Mouse (Mus musculus): ENCODE results near the gene Gm13279. TPM values are rescaled to one million over a fixed set of nuclear protein-coding genes. Genes with fewer than 3 reads are reported as not detected.
"Not testable (repeated sequence)": the region's sequence is repeated elsewhere in the genome, so short reads cannot be mapped to it uniquely, and the experiment has no call there.

Gm13279 gene
- total RNA-seq, 2 experiments from 2014 or later: not detected

DNA sequence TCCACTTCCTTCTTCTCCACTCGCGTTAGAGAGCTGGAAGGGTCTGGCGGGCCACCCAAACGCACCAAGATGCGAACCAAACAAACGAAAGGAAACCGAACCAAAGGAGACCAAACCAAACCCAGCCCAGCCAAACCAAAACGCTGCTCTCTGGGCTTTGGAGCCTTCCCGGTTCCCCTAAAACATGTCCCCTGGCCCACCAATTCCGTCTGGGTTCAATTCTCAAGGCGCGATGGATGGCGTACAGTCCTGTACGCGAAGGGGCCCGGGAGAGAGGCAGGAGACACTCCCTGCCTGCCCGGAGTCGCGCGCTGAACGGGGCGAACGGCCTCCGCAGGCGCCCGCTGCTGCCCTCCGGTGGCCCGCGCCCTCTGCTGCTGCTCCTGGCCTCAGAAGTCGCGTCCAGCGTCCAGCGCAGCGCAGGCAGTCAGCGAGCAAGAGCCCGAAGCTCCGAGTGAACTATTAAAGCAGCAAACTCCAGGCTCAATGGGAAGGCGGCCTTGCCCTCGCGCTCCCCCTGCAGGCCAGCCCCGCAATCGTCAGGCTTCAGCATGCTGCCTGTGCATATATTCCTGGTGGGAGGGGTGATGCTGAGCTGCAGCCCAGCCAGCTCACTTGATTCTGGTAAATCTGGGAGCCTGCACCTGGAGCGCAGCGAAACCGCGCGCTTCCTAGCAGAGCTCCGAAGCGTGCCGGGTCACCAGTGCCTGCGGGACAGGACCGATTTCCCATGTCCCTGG is 3.1 kb upstream of the Gm13279 start, which contains the start of gene Gm13275:
Gene Gm13275 (plus strand): TSS at position 552 of the 740 bp plus-strand sequence.
- peak; percentile 71 to 94 for DNase-seq

DNA sequence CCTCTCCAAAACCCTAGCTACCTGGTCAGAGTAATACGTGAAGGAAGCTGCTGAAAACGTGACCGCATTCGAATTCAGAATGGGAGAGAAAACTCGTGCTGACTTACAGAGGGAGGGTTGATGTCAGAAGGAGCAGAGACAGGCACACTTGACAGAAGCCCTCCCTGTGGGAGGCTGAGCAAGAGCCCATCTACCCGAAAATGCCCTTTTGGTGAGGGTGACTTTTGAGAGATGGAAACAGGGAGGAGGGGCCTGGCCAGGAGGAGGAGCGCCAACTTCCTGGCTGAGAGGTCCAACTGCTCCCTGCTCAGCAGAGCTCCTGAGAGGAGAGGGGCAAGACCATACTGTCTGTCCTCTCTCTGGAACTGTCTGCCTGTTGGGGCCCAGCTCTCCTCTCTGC is 2.2 kb downstream of the Gm13279 start, which contains the start of gene Gm13285:
Gene Gm13285 (plus strand): TSS at position 301 of the 400 bp plus-strand sequence.
- DNase-seq: not testable (repeated sequence)

- DNase-seq: not testable (repeated sequence)
Measured at GRCm38 (mm10) chr4:88802954-88803353, 5.8 kb downstream of the Gm13279 start, which contains the start of gene Gm13287. TSS of gene Gm13287 (plus strand) at chr4:88803254.

GRCm38 (mm10) chr4:88805231-88805630 is 8.0 kb downstream of the Gm13279 start, which contains the start of gene Gm13288:
TSS of gene Gm13288 (plus strand) at chr4:88805531.
- not testable (repeated sequence) for DNase-seq

GRCm38 (mm10) chr4:88805761-88806160 is 8.6 kb downstream of the Gm13279 start:
- DNase-seq: peak; percentile 18 to 44

GRCm38 (mm10) chr4:88815928-88816327 is 18.7 kb downstream of the Gm13279 start, which contains the start of gene Ifna7:
TSS of gene Ifna7 (plus strand) at chr4:88816228.
- DNase-seq: no peak

DNA sequence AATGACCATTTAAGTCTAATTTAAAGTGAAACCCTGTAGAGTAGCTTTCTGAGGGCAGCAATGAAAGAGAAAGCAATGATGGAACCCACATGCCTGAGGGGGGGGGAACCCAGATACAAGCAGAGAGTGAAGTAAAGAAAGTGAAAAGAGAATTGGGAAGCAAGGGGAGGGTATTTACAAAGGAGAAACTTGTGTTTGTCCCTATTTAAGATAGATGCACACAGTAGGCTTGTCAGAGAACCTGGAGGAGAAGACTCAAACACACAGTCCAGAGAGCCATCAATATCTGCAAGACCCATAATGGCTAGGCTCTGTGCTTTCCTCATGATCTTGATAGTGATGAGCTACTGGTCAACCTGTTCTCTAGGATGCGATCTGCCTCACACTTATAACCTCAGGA is 22.5 kb downstream of the Gm13279 start, which contains the start of gene Ifna11:
Gene Ifna11 (plus strand): TSS at position 301 of the 400 bp plus-strand sequence.
- no peak for DNase-seq

DNA sequence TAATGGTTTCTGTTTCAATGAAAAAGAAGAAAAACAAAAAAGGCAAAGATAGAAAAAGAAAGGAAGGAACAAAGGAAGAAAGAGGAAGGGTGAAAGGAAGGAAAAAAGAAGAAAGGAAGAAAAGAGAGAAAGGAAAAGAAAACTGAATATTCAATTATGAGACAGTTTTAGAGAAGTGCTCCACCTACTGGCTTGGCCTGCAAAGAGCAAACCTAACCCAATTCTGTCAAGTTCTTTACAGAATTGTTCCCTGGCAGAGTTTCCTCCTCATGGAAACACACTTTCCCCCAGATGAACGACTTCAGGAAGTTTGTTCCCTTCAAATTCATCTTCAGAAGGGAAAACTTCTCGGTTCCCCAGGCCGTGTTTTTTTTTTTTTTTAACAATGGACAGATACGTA is 25.8 kb downstream of the Gm13279 start:
- DNase-seq: peak in 1 of 2 experiments; percentile 25

DNA sequence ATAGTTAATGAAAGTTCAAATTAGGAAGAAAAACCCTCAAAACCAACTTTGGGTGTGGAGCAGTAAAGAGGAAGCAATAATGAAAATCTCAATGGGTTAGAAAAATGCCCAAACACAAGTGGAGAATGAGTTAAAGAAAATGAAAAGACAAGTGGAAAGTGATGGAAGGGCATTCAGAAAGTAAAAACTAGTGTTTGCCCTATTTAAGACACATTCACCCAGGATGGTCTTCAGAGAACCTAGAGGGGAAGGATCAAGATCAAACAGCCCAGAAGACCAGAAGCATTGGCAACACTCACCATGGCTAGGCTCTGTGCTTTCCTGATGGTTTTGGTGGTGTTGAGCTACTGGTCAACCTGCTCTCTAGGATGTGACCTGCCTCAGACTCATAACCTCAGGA is 29.9 kb downstream of the Gm13279 start, which contains the start of gene Ifna6:
Gene Ifna6 (plus strand): TSS at position 301 of the 400 bp plus-strand sequence.
- DNase-seq: not testable (repeated sequence)

GRCm38 (mm10) chr4:88830523-88830922 is 33.3 kb downstream of the Gm13279 start:
- DNase-seq: peak in 1 of 2 experiments; percentile 53

DNA sequence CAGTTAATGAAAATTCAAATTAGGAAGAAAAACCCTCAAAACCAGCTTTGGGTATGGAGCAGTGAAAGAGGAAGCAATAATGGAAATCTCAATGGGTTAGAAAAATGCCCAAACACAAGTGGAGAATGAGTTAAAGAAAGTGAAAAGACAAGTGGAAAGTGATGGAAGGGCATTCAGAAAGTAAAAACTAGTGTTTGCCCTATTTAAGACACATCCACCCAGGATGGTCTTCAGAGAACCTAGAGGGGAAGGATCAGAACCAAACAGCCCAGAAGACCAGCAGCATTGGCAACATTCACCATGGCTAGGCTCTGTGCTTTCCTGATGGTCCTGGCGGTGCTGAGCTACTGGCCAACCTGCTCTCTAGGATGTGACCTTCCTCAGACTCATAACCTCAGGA is 38.0 kb downstream of the Gm13279 start, which contains the start of gene Ifna5:
Gene Ifna5 (plus strand): TSS at position 301 of the 400 bp plus-strand sequence.
- DNase-seq: not testable (repeated sequence)

DNA sequence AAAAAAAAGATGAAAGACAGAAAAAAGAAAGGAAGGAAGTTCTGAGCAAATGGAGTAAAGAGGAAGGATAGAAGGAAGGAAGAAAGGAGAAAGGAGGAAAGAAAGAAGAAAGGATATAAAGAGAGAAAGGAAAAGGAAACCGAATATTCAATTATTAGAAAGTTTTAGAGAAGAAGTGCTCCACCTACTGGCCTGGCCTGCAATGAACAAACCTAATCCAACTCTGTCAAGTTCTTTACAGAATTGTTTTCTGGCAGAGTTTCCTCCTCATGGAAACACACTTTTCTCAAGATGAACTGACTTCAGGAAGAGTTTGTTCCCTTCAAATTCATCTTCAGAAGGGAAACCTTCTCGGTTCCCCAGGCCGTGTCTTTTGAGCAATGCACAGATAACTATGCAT is 41.6 kb downstream of the Gm13279 start:
- DNase-seq: peak in 1 of 2 experiments; percentile 26

- DNase-seq: no peak
Measured at GRCm38 (mm10) chr4:88840058-88840457, 42.9 kb downstream of the Gm13279 start.

GRCm38 (mm10) chr4:88841438-88841911 is 44.3 kb downstream of the Gm13279 start, which contains the start of gene Ifna4:
TSS of gene Ifna4 (plus strand) at chr4:88841861.
- DNase-seq: no peak

- no peak for DNase-seq
Measured at GRCm38 (mm10) chr4:88845334-88845733, 48.1 kb downstream of the Gm13279 start.

Other genes starting within 250 kb of the Gm13279 start
- not detected for gene Ifna15, start 239.2 kb upstream of the Gm13279 start, total RNA-seq (2021)
- not detected for gene Ifna14, start 225.6 kb upstream of the Gm13279 start, total RNA-seq (2021)
- gene Ifna9, start 205.0 kb upstream of the Gm13279 start, total RNA-seq (2021): not detected
- not detected for gene Ifna12, start 194.0 kb upstream of the Gm13279 start, total RNA-seq (2021)
- gene C87499, start 163.0 kb upstream of the Gm13279 start, total RNA-seq (2021): not detected
- not detected for gene Ifna13, start 152.9 kb upstream of the Gm13279 start, total RNA-seq (2021)
- gene Ifna16, start 120.5 kb upstream of the Gm13279 start, total RNA-seq (2021): not detected
- gene Ifna2, start 113.5 kb upstream of the Gm13279 start, total RNA-seq (2021): not detected
- not detected for gene Ifnab, start 106.0 kb upstream of the Gm13279 start, total RNA-seq (2021)
- under 1 TPM in 1 of 2 experiments, not detected in 1; 0.42 TPM for gene Gm26566, start 75.6 kb upstream of the Gm13279 start, total RNA-seq (2021)
- gene Klhl9, start 74.9 kb upstream of the Gm13279 start, total RNA-seq (2021): 10 to 100 TPM; 72.4 to 76.1 TPM
- gene Gm13271, start 42.5 kb upstream of the Gm13279 start, total RNA-seq (2021): not detected
- not detected for gene Gm13283, start 37.3 kb upstream of the Gm13279 start, total RNA-seq (2021)
- not detected for gene Gm13290, start 23.6 kb upstream of the Gm13279 start, total RNA-seq (2021)
- gene Gm13289, start 20.5 kb upstream of the Gm13279 start, total RNA-seq (2021): not detected
- gene Gm13272, start 17.5 kb upstream of the Gm13279 start, total RNA-seq (2021): not detected
- not detected for gene Ifnz, start 15.3 kb upstream of the Gm13279 start, total RNA-seq (2021)
- not detected for gene Gm13276, start 11.7 kb upstream of the Gm13279 start, total RNA-seq (2021)
- gene Gm13277, start 8.8 kb upstream of the Gm13279 start, total RNA-seq (2021): not detected
- not detected for gene Gm13278, start 5.8 kb upstream of the Gm13279 start, total RNA-seq (2021)
- gene Gm13275, start 2.9 kb upstream of the Gm13279 start, total RNA-seq (2021): not detected
- not detected for gene Gm13285, start 2.3 kb downstream of the Gm13279 start, total RNA-seq (2021)
- not detected for gene Gm13287, start 5.9 kb downstream of the Gm13279 start, total RNA-seq (2021)
- not detected for gene Gm13288, start 8.1 kb downstream of the Gm13279 start, total RNA-seq (2021)
- not detected for gene Ifna7, start 18.8 kb downstream of the Gm13279 start, total RNA-seq (2021)
- not detected for gene Ifna11, start 22.6 kb downstream of the Gm13279 start, total RNA-seq (2021)
- gene Ifna6, start 30.0 kb downstream of the Gm13279 start, total RNA-seq (2021): not detected
- gene Ifna5, start 38.1 kb downstream of the Gm13279 start, total RNA-seq (2021): not detected
- gene Ifna4, start 44.5 kb downstream of the Gm13279 start, total RNA-seq (2021): not detected
- not detected for gene Ifna1, start 52.7 kb downstream of the Gm13279 start, total RNA-seq (2021)
- gene Ifne, start 82.8 kb downstream of the Gm13279 start, total RNA-seq (2021): not detected

All from heart, adult 18-20 months (tissue).